Mouse (Mus musculus): ENCODE measurements around the gene Kctd3. TPM values are rescaled to one million over a fixed set of nuclear protein-coding genes. Genes with fewer than 3 reads are reported as not detected.

Gene Kctd3
- polyA plus RNA-seq, 2 experiments: 35.4 to 61.8 TPM

DNA sequence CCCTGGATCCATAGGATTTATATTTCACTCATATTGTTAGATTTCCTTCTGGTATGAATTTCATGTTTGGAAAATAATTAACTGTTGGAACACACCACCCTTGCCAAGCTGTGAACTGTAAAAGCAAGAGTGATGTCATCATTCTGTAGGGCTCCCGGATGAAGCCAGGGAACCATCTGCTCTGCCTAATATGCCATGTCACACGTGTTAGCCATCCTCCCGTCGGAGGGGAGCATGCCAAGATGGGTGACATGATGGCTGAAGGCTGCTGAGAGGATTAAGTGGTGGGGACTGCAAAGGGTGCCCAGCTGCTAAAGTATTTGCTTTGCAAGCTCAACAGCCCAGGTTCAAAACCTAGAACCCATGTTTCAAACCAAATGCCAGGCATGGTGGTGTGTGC, 44.5 kb upstream of the Kctd3 start:
- Histone ChIP-seq H3K36me3 (ENCODE audit: control insufficient read depth, insufficient read depth, low read length) (no peaks in the 10 kb centered on the region), H3K4me3 (replicated peaks; ENCODE audit: low read length) (no peak overlapping the region), H3K27ac (replicated peaks; ENCODE audit: low read depth, low read length) (no peak overlapping the region), H3K9me3 (ENCODE audit: control insufficient read depth, low read length) (no peaks in the 10 kb centered on the region), H3K9ac (ENCODE audit: low read depth, low read length, severe bottlenecking) (no peak overlapping the region), H3K4me1 (ENCODE audit: control insufficient read depth, insufficient read depth, low read length) (no peaks in the 10 kb centered on the region), H3K27me3 (ENCODE audit: control insufficient read depth, insufficient read depth, low read length) (no peaks in the 10 kb centered on the region), H3K4me2 (replicated peaks; ENCODE audit: low read depth, low read length, severe bottlenecking) (no peak overlapping the region)
- no peak for TF ChIP-seq POLR2A (IDR thresholded peaks at IDR 0.05; ENCODE audit: borderline replicate concordance, extremely low read depth, insufficient read depth, insufficient read length)
- 69% methylated on average over 4 of the region's 4 CpGs for WGBS
- ATAC-seq (ENCODE audit: low FRiP score, low read depth) (no peak), DNase-seq (ENCODE audit: low spot score) (no peak)

DNA sequence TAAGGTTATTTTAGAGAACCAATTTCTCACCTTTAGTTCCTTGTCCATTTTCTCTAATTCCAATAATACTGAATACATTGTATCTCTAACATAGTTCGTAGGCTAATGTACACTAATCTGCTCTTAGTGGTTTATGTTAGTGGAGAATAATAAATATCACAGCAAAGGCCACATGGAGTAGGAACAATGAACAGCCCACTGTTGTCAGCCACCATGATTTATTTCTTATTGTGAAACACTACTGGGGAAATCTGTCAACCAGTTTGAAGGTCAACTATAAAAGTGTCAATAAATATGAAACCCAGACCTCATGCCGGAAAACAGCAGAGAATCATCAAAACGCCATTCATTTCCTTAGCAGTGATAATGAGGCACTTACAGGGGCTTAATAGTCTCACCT, 42.5 kb upstream of the Kctd3 start:
- ATAC-seq (ENCODE audit: low FRiP score, low read depth) (no peak), DNase-seq (ENCODE audit: low spot score) (no peak)
- no peaks in the 10 kb centered on the region for H3K9me3 ChIP-seq (ENCODE audit: control insufficient read depth, low read length)
- no peak overlapping the region for H3K4me2 ChIP-seq (replicated peaks; ENCODE audit: low read depth, low read length, severe bottlenecking)
- no peak overlapping the region for H3K4me3 ChIP-seq (replicated peaks; ENCODE audit: low read length)
- H3K9ac ChIP-seq (ENCODE audit: low read depth, low read length, severe bottlenecking): no peak overlapping the region
- TF ChIP-seq POLR2A (IDR thresholded peaks at IDR 0.05; ENCODE audit: borderline replicate concordance, extremely low read depth, insufficient read depth, insufficient read length): no peak
- H3K36me3 ChIP-seq (ENCODE audit: control insufficient read depth, insufficient read depth, low read length): no peaks in the 10 kb centered on the region
- 25% methylated on average over 3 of the region's 3 CpGs for WGBS
- H3K27me3 ChIP-seq (ENCODE audit: control insufficient read depth, insufficient read depth, low read length): no peaks in the 10 kb centered on the region
- no peak overlapping the region for H3K27ac ChIP-seq (replicated peaks; ENCODE audit: low read depth, low read length)
- no peaks in the 10 kb centered on the region for H3K4me1 ChIP-seq (ENCODE audit: control insufficient read depth, insufficient read depth, low read length)

DNA sequence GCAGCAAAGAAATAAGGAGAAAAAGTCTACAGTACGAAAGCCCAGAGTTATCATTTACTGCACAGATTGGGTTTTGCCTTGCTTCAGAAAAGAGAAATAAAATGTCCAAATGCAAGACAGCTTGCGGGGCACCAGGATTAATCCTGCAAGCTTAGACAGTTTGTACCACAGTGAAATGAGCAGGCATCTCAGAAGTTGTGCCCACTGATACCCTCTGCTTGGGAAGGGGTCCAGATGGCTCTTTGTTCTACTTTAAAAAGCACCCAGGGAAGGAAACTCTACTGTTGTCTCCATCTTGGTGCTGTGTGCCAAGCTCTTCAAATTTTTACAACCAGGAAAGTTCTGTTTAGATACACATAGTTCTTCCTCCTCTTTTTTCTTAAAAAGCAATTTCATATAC, 40.7 kb upstream of the Kctd3 start:
- no peaks in the 10 kb centered on the region for H3K36me3 ChIP-seq (ENCODE audit: control insufficient read depth, insufficient read depth, low read length)
- WGBS: 95% methylated on average over 2 of the region's 2 CpGs
- H3K9ac ChIP-seq (ENCODE audit: low read depth, low read length, severe bottlenecking): no peak overlapping the region
- no peaks in the 10 kb centered on the region for H3K4me1 ChIP-seq (ENCODE audit: control insufficient read depth, insufficient read depth, low read length)
- no peaks in the 10 kb centered on the region for H3K9me3 ChIP-seq (ENCODE audit: control insufficient read depth, low read length)
- TF ChIP-seq POLR2A (IDR thresholded peaks at IDR 0.05; ENCODE audit: borderline replicate concordance, extremely low read depth, insufficient read depth, insufficient read length): no peak
- no peak overlapping the region for H3K4me2 ChIP-seq (replicated peaks; ENCODE audit: low read depth, low read length, severe bottlenecking)
- no peak for DNase-seq (ENCODE audit: low spot score)
- ATAC-seq (ENCODE audit: low FRiP score, low read depth): no peak
- H3K27ac ChIP-seq (replicated peaks; ENCODE audit: low read depth, low read length): no peak overlapping the region
- no peaks in the 10 kb centered on the region for H3K27me3 ChIP-seq (ENCODE audit: control insufficient read depth, insufficient read depth, low read length)
- no peak overlapping the region for H3K4me3 ChIP-seq (replicated peaks; ENCODE audit: low read length)

DNA sequence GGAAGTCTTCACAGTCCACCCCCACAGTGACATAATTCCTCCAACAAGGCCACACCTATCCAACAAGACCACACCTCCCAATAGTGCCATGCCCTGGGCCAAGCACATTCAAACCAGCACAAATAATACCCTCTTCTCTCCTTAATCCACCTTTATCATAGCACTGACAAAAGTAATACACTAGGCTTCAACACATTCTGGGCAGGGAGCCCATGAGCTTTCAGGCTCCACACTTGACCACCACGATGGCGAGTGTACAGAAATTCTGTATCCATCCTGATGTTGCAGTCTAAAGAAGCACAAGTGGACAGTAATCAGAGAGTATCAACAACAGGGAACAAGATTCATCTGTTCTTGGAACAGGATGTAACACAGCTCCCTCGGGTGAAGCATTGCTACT, 40.3 kb upstream of the Kctd3 start:
- DNase-seq (ENCODE audit: low spot score) (no peak), ATAC-seq (ENCODE audit: low FRiP score, low read depth) (no peak)
- Histone ChIP-seq H3K27me3 (ENCODE audit: control insufficient read depth, insufficient read depth, low read length) (no peaks in the 10 kb centered on the region), H3K9me3 (ENCODE audit: control insufficient read depth, low read length) (no peaks in the 10 kb centered on the region), H3K4me2 (replicated peaks; ENCODE audit: low read depth, low read length, severe bottlenecking) (no peak overlapping the region), H3K4me1 (ENCODE audit: control insufficient read depth, insufficient read depth, low read length) (no peaks in the 10 kb centered on the region), H3K4me3 (replicated peaks; ENCODE audit: low read length) (no peak overlapping the region), H3K9ac (ENCODE audit: low read depth, low read length, severe bottlenecking) (no peak overlapping the region), H3K27ac (replicated peaks; ENCODE audit: low read depth, low read length) (no peak overlapping the region), H3K36me3 (ENCODE audit: control insufficient read depth, insufficient read depth, low read length) (no peaks in the 10 kb centered on the region)
- WGBS: 87% methylated on average over 3 of the region's 3 CpGs
- TF ChIP-seq POLR2A (IDR thresholded peaks at IDR 0.05; ENCODE audit: borderline replicate concordance, extremely low read depth, insufficient read depth, insufficient read length): no peak

DNA sequence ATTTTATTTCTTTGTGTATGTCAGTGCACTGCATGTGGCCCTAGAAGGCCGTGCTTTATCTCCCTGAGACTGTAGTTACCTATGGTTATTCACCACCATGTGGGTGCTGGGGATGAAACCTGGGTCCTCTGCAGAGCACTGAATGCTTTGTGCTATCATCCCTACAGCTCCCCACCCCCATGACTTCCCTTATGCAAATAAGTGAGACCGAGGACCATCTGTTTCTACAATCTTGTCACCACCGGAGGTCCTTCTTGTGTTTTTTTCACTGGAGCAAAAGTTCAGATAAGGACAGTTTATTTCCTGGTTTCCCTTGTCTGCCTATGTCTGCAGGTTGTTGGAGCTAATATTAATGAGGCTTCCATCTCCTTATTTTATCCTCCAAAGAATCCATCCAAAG, 39.2 kb upstream of the Kctd3 start:
- Histone ChIP-seq H3K27me3 (ENCODE audit: control insufficient read depth, insufficient read depth, low read length) (no peaks in the 10 kb centered on the region), H3K4me2 (replicated peaks; ENCODE audit: low read depth, low read length, severe bottlenecking) (no peak overlapping the region), H3K4me1 (ENCODE audit: control insufficient read depth, insufficient read depth, low read length) (no peaks in the 10 kb centered on the region), H3K9ac (ENCODE audit: low read depth, low read length, severe bottlenecking) (no peak overlapping the region), H3K27ac (replicated peaks; ENCODE audit: low read depth, low read length) (no peak overlapping the region), H3K36me3 (ENCODE audit: control insufficient read depth, insufficient read depth, low read length) (no peaks in the 10 kb centered on the region), H3K4me3 (replicated peaks; ENCODE audit: low read length) (no peak overlapping the region), H3K9me3 (ENCODE audit: control insufficient read depth, low read length) (no peaks in the 10 kb centered on the region)
- WGBS: 77% methylated on average over 3 of the region's 3 CpGs
- TF ChIP-seq POLR2A (IDR thresholded peaks at IDR 0.05; ENCODE audit: borderline replicate concordance, extremely low read depth, insufficient read depth, insufficient read length): no peak
- DNase-seq (ENCODE audit: low spot score) (no peak), ATAC-seq (ENCODE audit: low FRiP score, low read depth) (no peak)

DNA sequence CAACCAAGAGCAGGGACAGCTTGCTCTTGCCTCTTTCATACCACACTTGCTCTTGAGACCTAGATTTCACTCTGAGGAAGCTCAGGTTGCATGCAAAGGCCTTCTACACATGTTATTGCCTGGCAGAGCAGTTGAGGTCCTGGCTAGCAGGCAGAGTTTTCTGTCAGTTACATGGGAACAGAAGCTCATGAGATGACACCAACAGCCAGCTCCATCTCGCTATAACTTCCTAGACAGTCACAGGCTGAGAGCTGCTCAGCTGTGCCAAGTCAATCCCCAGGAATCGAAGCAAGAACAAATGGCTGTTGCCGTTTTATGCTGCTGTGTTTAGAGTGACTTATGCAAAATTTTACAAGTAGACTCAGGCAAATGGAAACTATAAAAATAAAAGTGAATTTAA, 38.7 kb upstream of the Kctd3 start:
- Histone ChIP-seq H3K36me3 (ENCODE audit: control insufficient read depth, insufficient read depth, low read length) (no peaks in the 10 kb centered on the region), H3K27me3 (ENCODE audit: control insufficient read depth, insufficient read depth, low read length) (no peaks in the 10 kb centered on the region), H3K4me2 (replicated peaks; ENCODE audit: low read depth, low read length, severe bottlenecking) (no peak overlapping the region), H3K27ac (replicated peaks; ENCODE audit: low read depth, low read length) (no peak overlapping the region), H3K4me3 (replicated peaks; ENCODE audit: low read length) (no peak overlapping the region), H3K9me3 (ENCODE audit: control insufficient read depth, low read length) (no peaks in the 10 kb centered on the region), H3K9ac (ENCODE audit: low read depth, low read length, severe bottlenecking) (no peak overlapping the region), H3K4me1 (ENCODE audit: control insufficient read depth, insufficient read depth, low read length) (no peaks in the 10 kb centered on the region)
- ATAC-seq (ENCODE audit: low FRiP score, low read depth) (no peak), DNase-seq (ENCODE audit: low spot score) (no peak)
- TF ChIP-seq POLR2A (IDR thresholded peaks at IDR 0.05; ENCODE audit: borderline replicate concordance, extremely low read depth, insufficient read depth, insufficient read length): no peak
- 69% methylated on average over 3 of the region's 3 CpGs for WGBS
